Mouse (Mus musculus) lung, embryonic 15.5 days (tissue): Measurements from ENCODE around the gene Gm5169. TPM values are rescaled to one million over a fixed set of nuclear protein-coding genes. Genes with fewer than 3 reads are reported as not detected.
"Not testable (repeated sequence)": the region's sequence is repeated elsewhere in the genome, so short reads cannot be mapped to it uniquely, and the experiment has no call there.

ENCODE experiments used
- ATAC-seq: fragments of 200-750 bp; cut with Nextera tagmentation; 2 replicates; pipeline ENCODE4 v1.8.0; 2017; ENCODE audit warnings: moderate number of reproducible peaks, borderline replicate concordance; ENCODE audit not compliant: low FRiP score, low TSS enrichment; ENCODE audit errors: extremely low read depth
- H3K27ac ChIP-seq: fragments of 300-500 bp; sonication (generic); 2 replicates; pipeline ENCODE4 v1.5.1; 2015; ENCODE audit warnings: moderate library complexity, mild to moderate bottlenecking, inconsistent platforms
- H3K27me3 ChIP-seq: fragments of 300-500 bp; sonication (generic); 2 replicates; pipeline ENCODE4 v1.6.1; 2015; ENCODE audit warnings: inconsistent platforms
- H3K36me3 ChIP-seq: fragments of 300-500 bp; sonication (generic); 2 replicates; pipeline ENCODE4 v1.6.1; 2015; ENCODE audit warnings: inconsistent platforms
- H3K4me1 ChIP-seq: fragments of 300-500 bp; sonication (generic); 2 replicates; pipeline ENCODE4 v1.6.1; 2015; ENCODE audit warnings: inconsistent platforms
- H3K4me2 ChIP-seq: fragments of 300-500 bp; sonication (generic); 2 replicates; pipeline ENCODE4 v1.6.1; 2015; ENCODE audit warnings: inconsistent platforms, mild to moderate bottlenecking, moderate library complexity
- H3K4me3 ChIP-seq: fragments of 300-500 bp; sonication (generic); 2 replicates; pipeline ENCODE4 v1.5.1; 2015; ENCODE audit warnings: mild to moderate bottlenecking, inconsistent platforms
- H3K9ac ChIP-seq: fragments of 300-500 bp; sonication (generic); 2 replicates; pipeline ENCODE4 v1.6.1; 2015; ENCODE audit warnings: inconsistent platforms
- H3K9me3 ChIP-seq: fragments of 300-500 bp; sonication (generic); 2 replicates; pipeline ENCODE4 v1.6.1; 2016; ENCODE audit warnings: inconsistent platforms
- WGBS: fragments of 180-500 bp; shearing (Covaris S2); methylation state at CpG from one replicate; pipeline ENCODE4 v1.1.7; 2015; 5-methylcytosine and 5-hydroxymethylcytosine counted together
- polyA plus RNA-seq: library from polyadenylated mRNA; unstranded; fragments of >200 nt; fragmentation: Nextera tagmentation; extraction: Ambion mirVana; gene quantifications from 2 replicates; pipeline ENCODE4 v1.2.1, GENCODE M21; 2015

Gene Gm5169
- not detected in 2 replicates for polyA plus RNA-seq

DNA sequence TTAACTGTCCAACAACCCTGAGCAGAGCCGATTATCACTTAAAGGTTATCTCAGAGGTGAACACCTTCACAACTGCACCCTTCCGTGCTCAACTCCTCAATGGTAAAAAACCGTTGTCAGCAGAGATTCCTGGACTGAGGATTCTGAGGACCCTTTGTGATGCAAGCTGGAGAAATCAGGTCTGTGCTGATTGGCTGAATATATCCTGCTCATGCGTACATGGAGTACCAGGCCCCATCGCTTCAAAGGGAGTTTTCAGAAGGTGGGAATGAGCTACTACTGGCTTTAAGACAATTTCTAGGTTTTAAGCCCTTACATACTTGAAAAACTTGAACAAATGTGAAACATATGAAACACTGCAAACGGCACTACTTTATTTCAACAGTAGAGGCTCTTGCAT is at the start of gene Gm5169:
TSS of gene Gm5169 (minus strand) at position 101 of the 400 bp plus-strand sequence.
- not testable (repeated sequence) for H3K9me3 ChIP-seq, H3K27ac ChIP-seq, ATAC-seq, H3K36me3 ChIP-seq, H3K27me3 ChIP-seq, H3K4me3 ChIP-seq, H3K9ac ChIP-seq, H3K4me1 ChIP-seq, H3K4me2 ChIP-seq
- no CpG with 5 or more reads among the region's 6 CpGs for WGBS

GRCm38 (mm10) chrX:25347424-25347823 is 46.2 kb upstream of the Gm5169 start:
- not testable (repeated sequence) for H3K4me3 ChIP-seq, H3K36me3 ChIP-seq, H3K4me2 ChIP-seq, H3K9ac ChIP-seq, H3K4me1 ChIP-seq, H3K27ac ChIP-seq, H3K9me3 ChIP-seq, ATAC-seq, H3K27me3 ChIP-seq
- 92% methylated on average over 15 of the region's 15 CpGs for WGBS
